Mouse (Mus musculus): ENCODE measurements at regions not wholly inside any gene's neighbourhood (a gene's known extent, or its start where the extent isn't known, plus 50 kb on each side); places are given as distances from the start of the nearest gene placed in this dataset.

DNA sequence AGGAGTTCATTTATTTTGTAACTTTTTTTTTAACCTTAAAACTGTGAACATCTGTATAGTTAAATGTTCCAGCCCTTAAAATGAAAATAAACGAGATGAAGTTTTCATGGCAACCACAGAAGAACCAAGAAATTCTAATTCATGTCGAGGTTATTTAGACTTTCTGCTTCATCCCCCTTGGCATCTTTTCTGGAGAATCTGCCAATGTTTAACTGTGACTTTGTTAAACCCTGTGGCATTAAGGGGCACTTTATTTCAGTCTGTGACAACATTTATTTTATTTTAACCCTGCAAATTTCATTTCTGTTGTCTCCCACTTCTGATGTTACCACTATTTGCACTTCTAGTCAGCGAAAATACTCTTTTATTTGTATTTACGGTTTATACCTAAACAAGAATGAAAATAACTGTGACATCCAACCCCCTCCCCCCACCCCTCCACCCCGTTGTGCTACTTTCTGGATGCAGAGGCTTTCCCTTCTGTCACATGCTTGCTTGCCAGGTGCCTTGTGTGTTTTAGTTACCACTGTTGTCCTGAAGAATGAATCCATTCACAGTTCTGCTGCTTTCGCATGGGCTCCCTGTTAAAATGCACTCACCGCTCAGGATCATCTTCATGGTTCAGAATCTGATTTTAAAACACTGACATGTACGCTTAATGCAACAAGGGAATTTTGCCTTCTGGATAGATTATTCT is 125.4 kb upstream of the Ptchd4 start:
- H3K27me3 ChIP-seq (ENCODE audit: insufficient read depth, low read length), result no peaks in the 10 kb centered on the region
- peak overlapping the region; percentile 2; the same call in 1 of the 2 replicates for H3K4me2 ChIP-seq (ENCODE audit: low read depth, low read length)
- H3K9ac ChIP-seq (replicated peaks; ENCODE audit: low read length), result no peak overlapping the region
- H3K9me3 ChIP-seq (ENCODE audit: low read length), result no peaks in the 10 kb centered on the region
- H3K4me1 ChIP-seq (ENCODE audit: insufficient read depth, low read length), result no peaks in the 10 kb centered on the region
- DNase-seq (ENCODE audit: low spot score) (peak; percentile 77), ATAC-seq (peak; percentile 90)
- no peaks in the 10 kb centered on the region for H3K36me3 ChIP-seq (ENCODE audit: insufficient read depth, low read length)
- WGBS, result 53% methylated on average over 8 of the region's 8 CpGs
- TF ChIP-seq CTCF (IDR thresholded peaks at IDR 0.05; ENCODE audit: low read depth), result no peak
- H3K27ac ChIP-seq, result peak overlapping the region; percentile 46
- no peak overlapping the region for H3K4me3 ChIP-seq (ENCODE audit: low read length)
